Mouse (Mus musculus): ENCODE measurements around the gene Snx20.

DNA sequence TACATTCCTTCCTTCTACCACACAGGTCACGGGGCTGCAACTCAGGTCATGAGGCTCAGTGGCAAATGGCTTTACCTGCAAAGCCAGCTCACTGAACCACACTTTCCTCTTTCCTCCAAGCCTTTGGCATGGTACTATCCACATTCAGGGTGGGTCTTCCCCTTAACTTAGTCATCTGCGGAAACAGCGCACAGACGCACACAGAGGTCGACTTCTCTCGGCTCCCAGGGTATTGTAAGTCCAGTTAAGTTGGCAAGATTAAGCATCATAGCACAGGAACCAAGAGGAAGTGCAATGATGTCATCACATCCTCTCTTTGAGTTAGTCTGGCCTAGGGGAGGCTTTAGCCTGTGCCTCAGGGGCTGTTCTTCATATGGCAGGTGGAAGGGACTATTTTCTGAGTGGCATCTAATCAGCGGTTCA is 2.6 kb downstream of the Snx20 start:
- TF ChIP-seq CTCF (IDR thresholded peaks at IDR 0.05; ENCODE audit: borderline replicate concordance, control insufficient read depth, extremely low read depth, insufficient read depth, low read length, poor library complexity) (no peak), POLR2A (IDR thresholded peaks at IDR 0.05; ENCODE audit: control insufficient read depth, extremely low read depth, insufficient read depth, low read length, poor library complexity) (no peak)

Data from thymus, adult 2 months (tissue).